Mouse (Mus musculus) intestine, embryonic 16.5 days (tissue): ENCODE measurements around the gene AC124108.1. TPM values are rescaled to one million over a fixed set of nuclear protein-coding genes. Genes with fewer than 3 reads are reported as not detected.

Experiments
- ATAC-seq: fragments of 200-750 bp; cut with Nextera tagmentation; 2 replicates; pipeline ENCODE4 v1.8.0; 2017; ENCODE audit warnings: moderate TSS enrichment, moderate library complexity
- H3K27ac ChIP-seq: fragments of 300-500 bp; sonication (generic); 2 replicates; pipeline ENCODE4 v1.5.1; 2014; ENCODE audit warnings: mild to moderate bottlenecking, low read length
- H3K27me3 ChIP-seq: fragments of 300-500 bp; sonication (generic); replicated peaks from 2 replicates; pipeline ENCODE4 v1.6.1; 2014; ENCODE audit warnings: low read length, control low read depth, mixed read lengths; ENCODE audit not compliant: control insufficient read depth, insufficient read depth
- H3K36me3 ChIP-seq: fragments of 300-500 bp; sonication (generic); 2 replicates; pipeline ENCODE4 v1.6.1; 2014; ENCODE audit warnings: low read length, control low read depth; ENCODE audit not compliant: control insufficient read depth, insufficient read depth
- H3K4me1 ChIP-seq: fragments of 300-500 bp; sonication (generic); 2 replicates; pipeline ENCODE4 v1.6.1; 2014; ENCODE audit warnings: low read length, control low read depth, mixed read lengths; ENCODE audit not compliant: control insufficient read depth, insufficient read depth
- H3K4me2 ChIP-seq: fragments of 300-500 bp; sonication (generic); 2 replicates; pipeline ENCODE4 v1.6.1; 2014; ENCODE audit warnings: low read depth, low read length, control low read depth
- H3K4me3 ChIP-seq: fragments of 300-500 bp; sonication (generic); 2 replicates; pipeline ENCODE4 v1.5.1; 2014; ENCODE audit warnings: mild to moderate bottlenecking, low read length
- H3K9ac ChIP-seq: fragments of 300-500 bp; sonication (generic); 2 replicates; pipeline ENCODE4 v1.6.1; 2014; ENCODE audit warnings: low read depth, low read length
- H3K9me3 ChIP-seq: fragments of 300-500 bp; sonication (generic); 2 replicates; pipeline ENCODE4 v1.6.1; 2016; ENCODE audit warnings: low read length, control low read depth; ENCODE audit not compliant: control insufficient read depth
- WGBS: fragments of 180-500 bp; shearing (Covaris S2); extraction: QIAGEN DNeasy Blood & Tissue Kit; methylation state at CpG from one replicate; pipeline ENCODE4 v1.1.7; 2014; 5-methylcytosine and 5-hydroxymethylcytosine counted together
- polyA plus RNA-seq: library from polyadenylated mRNA; unstranded; fragments of >200 nt; fragmentation: Nextera tagmentation; extraction: Ambion mirVana; gene quantifications from 2 replicates; pipeline ENCODE4 v1.2.1, GENCODE M21; 2015

AC124108.1 gene
- polyA plus RNA-seq, 1 experiment from 2014 or later, result 0.07 TPM

DNA sequence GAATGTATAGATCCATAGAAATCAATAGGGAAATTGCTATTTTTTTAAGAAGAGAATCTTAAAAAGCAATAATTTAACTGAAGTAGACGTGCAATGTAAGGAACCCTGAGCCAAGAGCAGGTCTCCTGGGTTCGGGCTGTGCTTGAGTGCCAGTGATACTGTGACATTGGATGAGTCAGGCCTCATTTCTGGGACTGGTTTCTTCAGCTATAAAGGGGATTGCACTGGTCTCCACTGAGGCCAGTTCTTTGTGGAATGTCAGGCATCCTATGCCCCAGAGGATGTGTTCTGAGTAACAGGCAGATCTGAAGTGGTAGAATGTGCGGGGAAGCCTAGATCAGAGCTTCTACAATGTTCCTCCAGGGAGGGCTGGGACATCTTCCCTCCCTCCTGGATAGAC lies 15.6 kb downstream of the AC124108.1 start:
- WGBS, result 85% methylated on average over 3 of the region's 3 CpGs
- no peak for ATAC-seq
- no peak overlapping the region for H3K27ac ChIP-seq
- H3K9me3 ChIP-seq, result no peaks in the 10 kb centered on the region
- no peak overlapping the region for H3K4me2 ChIP-seq
- H3K27me3 ChIP-seq, result peaks cover 12% of the 10 kb centered on the region; the same call in 1 of the 2 replicates
- no peaks in the 10 kb centered on the region for H3K36me3 ChIP-seq
- no peak overlapping the region for H3K4me3 ChIP-seq
- H3K4me1 ChIP-seq, result no peaks in the 10 kb centered on the region
- no peak overlapping the region for H3K9ac ChIP-seq

DNA sequence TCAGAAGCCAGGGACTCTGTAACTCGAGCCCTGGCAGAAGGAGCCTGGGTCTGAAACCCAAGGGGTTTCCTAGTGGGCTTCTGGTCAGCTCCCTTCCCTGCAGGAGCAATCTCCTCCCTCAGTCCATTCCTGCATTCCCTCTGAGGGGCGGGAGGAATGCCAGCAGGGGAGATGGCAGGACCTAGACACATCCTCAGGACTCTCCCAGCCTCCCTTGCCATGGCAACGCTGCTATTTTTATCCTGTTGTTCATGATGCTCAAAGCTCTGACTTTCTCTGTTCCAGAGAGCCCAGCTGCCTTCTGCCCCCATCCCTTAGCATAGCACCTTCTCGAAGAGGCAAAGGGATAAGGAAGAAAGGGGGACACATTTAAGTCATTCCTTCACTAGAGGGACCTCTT lies 16.9 kb downstream of the AC124108.1 start:
- 19% methylated on average over 3 of the region's 4 CpGs for WGBS
- Histone ChIP-seq H3K36me3 (no peaks in the 10 kb centered on the region), H3K4me3 (no peak overlapping the region), H3K27me3 (peaks cover 11% of the 10 kb centered on the region; the same call in 1 of the 2 replicates), H3K9ac (no peak overlapping the region), H3K9me3 (no peaks in the 10 kb centered on the region), H3K4me1 (no peaks in the 10 kb centered on the region), H3K27ac (no peak overlapping the region), H3K4me2 (no peak overlapping the region)
- ATAC-seq, result no peak

GRCm38 (mm10) chr1:132209400-132209799 lies 18.1 kb downstream of the AC124108.1 start:
- no peak for ATAC-seq
- H3K27me3 ChIP-seq, result peaks cover 11% of the 10 kb centered on the region; the same call in 1 of the 2 replicates
- WGBS, result 56% methylated on average over 10 of the region's 10 CpGs
- H3K4me2 ChIP-seq, result no peak overlapping the region
- no peaks in the 10 kb centered on the region for H3K4me1 ChIP-seq
- no peaks in the 10 kb centered on the region for H3K36me3 ChIP-seq
- H3K4me3 ChIP-seq, result no peak overlapping the region
- no peak overlapping the region for H3K27ac ChIP-seq
- H3K9ac ChIP-seq, result no peak overlapping the region
- no peaks in the 10 kb centered on the region for H3K9me3 ChIP-seq

DNA sequence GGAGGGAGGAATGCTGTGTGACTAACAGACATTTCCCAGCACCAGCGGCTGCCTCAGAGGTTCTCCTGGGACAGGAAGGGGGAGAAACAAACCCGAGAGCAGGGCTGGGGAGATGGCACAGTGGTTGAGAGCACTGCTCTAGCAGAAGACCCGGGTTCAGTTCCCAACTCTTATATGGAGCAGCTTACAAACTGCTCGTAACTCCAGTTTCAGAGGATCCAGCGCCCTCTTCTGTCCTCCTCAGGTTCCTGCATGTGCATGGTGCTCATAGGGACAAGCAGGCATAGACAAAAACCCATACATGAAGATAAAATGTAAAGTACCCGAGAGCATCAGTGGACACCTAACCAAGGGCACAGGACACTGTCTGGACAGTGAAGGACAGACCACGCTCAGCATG lies 19.7 kb downstream of the AC124108.1 start:
- Histone ChIP-seq H3K36me3 (no peaks in the 10 kb centered on the region), H3K4me2 (no peak overlapping the region), H3K27ac (no peak overlapping the region), H3K4me3 (no peak overlapping the region), H3K27me3 (peaks cover 11% of the 10 kb centered on the region; the same call in 1 of the 2 replicates), H3K9ac (no peak overlapping the region), H3K4me1 (no peaks in the 10 kb centered on the region), H3K9me3 (no peaks in the 10 kb centered on the region)
- WGBS, result 21% methylated on average over 7 of the region's 7 CpGs
- ATAC-seq, result no peak

- 39% methylated on average over 12 of the region's 12 CpGs for WGBS
- H3K4me2 ChIP-seq, result no peak overlapping the region; the same call in 1 of the 2 replicates
- no peak overlapping the region for H3K4me3 ChIP-seq
- ATAC-seq, result no peak
- no peaks in the 10 kb centered on the region for H3K9me3 ChIP-seq
- H3K9ac ChIP-seq, result no peak overlapping the region
- H3K4me1 ChIP-seq, result no peaks in the 10 kb centered on the region
- no peak overlapping the region for H3K27ac ChIP-seq
- no peaks in the 10 kb centered on the region for H3K36me3 ChIP-seq
- H3K27me3 ChIP-seq, result peaks cover 11% of the 10 kb centered on the region; the same call in 1 of the 2 replicates
Observed at GRCm38 (mm10) chr1:132211672-132212071, 20.4 kb downstream of the AC124108.1 start.

GRCm38 (mm10) chr1:132212218-132212617 lies 21.0 kb downstream of the AC124108.1 start:
- Histone ChIP-seq H3K36me3 (no peaks in the 10 kb centered on the region), H3K4me2 (peak overlapping the region; percentile 49), H3K9me3 (no peaks in the 10 kb centered on the region), H3K27me3 (peaks cover 11% of the 10 kb centered on the region; the same call in 1 of the 2 replicates), H3K4me1 (no peaks in the 10 kb centered on the region), H3K9ac (no peak overlapping the region), H3K4me3 (peak overlapping the region; percentile 36), H3K27ac (no peak overlapping the region)
- ATAC-seq, result no peak; the same call in 1 of the 2 replicates
- 4% methylated on average over 20 of the region's 20 CpGs for WGBS

DNA sequence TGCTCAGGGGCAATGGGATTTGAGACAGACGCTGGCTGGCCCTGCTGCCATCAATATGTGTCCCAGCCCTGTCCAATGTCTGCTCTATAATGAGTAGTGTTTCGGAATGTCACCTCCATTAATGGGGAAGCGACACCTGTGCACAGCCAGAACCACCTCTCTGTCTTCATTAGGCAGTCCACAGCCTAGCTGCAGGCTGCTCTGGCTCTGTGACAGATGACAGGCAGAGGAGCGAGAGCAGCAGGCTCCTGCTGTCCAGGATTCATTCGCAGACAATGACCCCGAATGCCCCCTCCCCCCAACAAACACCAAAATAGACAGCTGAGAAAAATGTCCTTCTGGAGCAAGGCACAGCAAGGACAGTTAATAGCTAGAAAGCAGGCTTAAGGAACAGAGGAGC lies 21.8 kb downstream of the AC124108.1 start:
- Histone ChIP-seq H3K4me2 (no peak overlapping the region), H3K9me3 (no peaks in the 10 kb centered on the region), H3K27ac (no peak overlapping the region), H3K36me3 (no peaks in the 10 kb centered on the region), H3K4me1 (no peaks in the 10 kb centered on the region), H3K27me3 (peaks cover 10% of the 10 kb centered on the region; the same call in 1 of the 2 replicates), H3K4me3 (no peak overlapping the region), H3K9ac (no peak overlapping the region)
- 38% methylated on average over 6 of the region's 6 CpGs for WGBS
- no peak for ATAC-seq

DNA sequence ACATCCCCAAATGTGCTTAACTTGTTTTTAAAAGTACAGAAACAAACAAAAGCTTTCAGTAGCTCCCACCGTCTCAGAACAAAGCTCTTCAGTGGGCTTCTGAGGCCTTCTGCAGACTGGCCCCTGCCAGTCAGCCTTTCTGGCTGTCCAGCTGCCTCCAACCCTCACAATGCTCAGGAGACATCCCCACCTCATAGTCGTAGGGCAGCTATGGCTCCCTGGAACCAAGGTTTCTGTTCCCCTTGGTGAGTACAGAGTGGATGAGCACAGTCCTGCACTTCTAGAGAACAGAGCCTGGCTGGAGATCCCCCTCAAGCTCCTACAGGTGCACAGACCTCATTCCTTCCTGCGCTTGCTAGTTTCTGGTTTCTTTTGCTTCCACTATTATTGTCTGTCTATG lies 25.0 kb downstream of the AC124108.1 start:
- Histone ChIP-seq H3K4me3 (no peak overlapping the region), H3K36me3 (no peaks in the 10 kb centered on the region), H3K27ac (no peak overlapping the region), H3K4me2 (no peak overlapping the region), H3K9ac (no peak overlapping the region), H3K4me1 (no peaks in the 10 kb centered on the region), H3K27me3 (peaks cover under 1% of the 10 kb centered on the region; the same call in 1 of the 2 replicates), H3K9me3 (no peaks in the 10 kb centered on the region)
- 68% methylated on average over 3 of the region's 3 CpGs for WGBS
- ATAC-seq, result no peak

- 45% methylated on average over 2 of the region's 2 CpGs for WGBS
- Histone ChIP-seq H3K27ac (no peak overlapping the region), H3K4me1 (no peaks in the 10 kb centered on the region), H3K27me3 (no peaks in the 10 kb centered on the region), H3K4me3 (no peak overlapping the region), H3K9me3 (no peaks in the 10 kb centered on the region), H3K36me3 (no peaks in the 10 kb centered on the region), H3K4me2 (no peak overlapping the region), H3K9ac (no peak overlapping the region)
- no peak for ATAC-seq
Observed at GRCm38 (mm10) chr1:132221627-132222026, 30.4 kb downstream of the AC124108.1 start.

- Histone ChIP-seq H3K4me2 (no peak overlapping the region), H3K9me3 (no peaks in the 10 kb centered on the region), H3K9ac (no peak overlapping the region), H3K27ac (no peak overlapping the region), H3K4me3 (no peak overlapping the region), H3K4me1 (no peaks in the 10 kb centered on the region), H3K36me3 (no peaks in the 10 kb centered on the region), H3K27me3 (no peaks in the 10 kb centered on the region)
- 30% methylated on average over 6 of the region's 6 CpGs for WGBS
- ATAC-seq, result no peak
Observed at GRCm38 (mm10) chr1:132222166-132222565, 30.9 kb downstream of the AC124108.1 start.
